Mouse (Mus musculus) retina, postnatal 1 day (tissue): ENCODE measurements around the gene Csad.

Experiments
- DNase-seq: peaks from one replicate; pipeline ENCODE4 v3.0.0-alpha.2; 2012

Gene Csad

DNA sequence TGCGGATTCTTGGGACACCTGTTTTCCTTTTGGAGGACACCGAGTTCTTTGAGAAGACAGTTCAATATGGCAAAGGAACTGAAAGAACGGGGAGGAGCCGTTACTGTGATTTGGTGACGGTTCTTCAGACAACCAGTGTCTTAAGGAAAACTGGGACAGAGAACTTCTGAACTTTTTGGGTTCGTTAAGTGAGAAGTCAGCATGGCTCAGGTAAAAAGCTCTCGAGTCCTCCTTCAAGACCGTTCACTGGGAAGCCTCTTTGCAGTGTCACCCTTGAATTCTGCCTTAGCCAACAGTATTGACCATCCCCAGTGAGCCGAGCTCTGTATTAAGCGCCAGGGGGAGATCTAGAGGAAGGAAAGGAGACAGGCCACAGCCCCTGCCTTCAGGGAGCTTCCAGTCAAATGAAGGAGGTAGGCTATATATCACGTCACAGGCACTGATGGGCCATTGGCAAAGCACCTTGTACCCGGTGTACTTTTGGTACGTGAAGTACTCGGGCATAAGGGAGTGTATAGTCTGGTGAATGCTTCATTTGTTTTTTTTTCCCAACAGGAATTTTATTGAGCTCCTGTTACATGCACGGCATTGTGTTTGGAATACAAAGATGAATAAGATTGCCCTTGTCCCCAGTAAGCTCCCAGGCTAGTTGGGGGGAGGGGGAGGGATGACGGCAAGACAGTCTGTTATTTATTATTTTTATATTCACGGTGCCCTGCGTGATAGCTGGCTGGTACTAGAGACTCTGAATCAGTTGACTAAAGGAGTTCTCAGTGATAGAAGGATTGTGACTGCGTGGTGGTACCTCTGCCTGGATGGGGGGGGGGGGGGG, at the start of gene Csad:
TSS of gene Csad (minus strand) at position 51 of the 832 bp plus-strand sequence.
- DNase-seq, result no peak

DNA sequence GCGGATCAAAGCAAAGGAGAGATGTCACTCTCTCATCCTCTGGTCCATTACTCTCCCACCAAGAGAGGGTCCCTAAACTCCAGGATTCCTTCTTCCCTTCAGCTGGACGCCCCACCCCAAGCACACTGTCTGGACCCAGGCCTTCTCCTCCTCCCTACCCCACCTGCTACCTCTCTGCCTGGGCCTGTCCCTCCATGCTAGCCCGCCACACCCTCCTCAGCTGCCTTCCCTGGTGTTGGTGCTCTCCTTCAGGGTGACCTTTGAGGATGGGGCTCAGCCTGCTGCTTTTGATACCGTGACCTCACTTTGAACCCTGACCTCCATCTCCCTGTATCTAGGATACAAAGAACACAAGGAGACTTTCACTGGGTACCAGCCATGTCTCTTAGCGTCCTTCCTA, 46.0 kb upstream of the Csad start:
- no peak for DNase-seq

DNA sequence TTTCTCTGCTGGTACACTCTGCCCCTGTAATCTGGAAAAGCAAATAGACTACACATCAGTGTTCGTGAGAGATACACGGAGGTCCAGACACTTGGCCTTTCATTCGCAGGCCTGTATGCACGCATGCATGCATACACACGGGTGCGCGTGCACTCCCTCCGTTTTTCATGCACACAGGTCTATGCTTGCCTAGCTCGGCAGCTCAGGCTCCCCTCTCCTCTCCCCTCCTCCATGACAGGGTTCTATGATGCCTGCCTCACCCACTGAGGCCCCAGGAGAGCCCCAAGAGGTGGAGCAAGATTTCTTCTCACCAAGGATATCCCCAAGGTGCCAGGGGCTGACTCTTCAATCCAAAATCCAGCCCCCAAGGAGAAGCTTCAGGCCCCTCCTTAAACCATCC, 45.4 kb upstream of the Csad start:
- no peak for DNase-seq

DNA sequence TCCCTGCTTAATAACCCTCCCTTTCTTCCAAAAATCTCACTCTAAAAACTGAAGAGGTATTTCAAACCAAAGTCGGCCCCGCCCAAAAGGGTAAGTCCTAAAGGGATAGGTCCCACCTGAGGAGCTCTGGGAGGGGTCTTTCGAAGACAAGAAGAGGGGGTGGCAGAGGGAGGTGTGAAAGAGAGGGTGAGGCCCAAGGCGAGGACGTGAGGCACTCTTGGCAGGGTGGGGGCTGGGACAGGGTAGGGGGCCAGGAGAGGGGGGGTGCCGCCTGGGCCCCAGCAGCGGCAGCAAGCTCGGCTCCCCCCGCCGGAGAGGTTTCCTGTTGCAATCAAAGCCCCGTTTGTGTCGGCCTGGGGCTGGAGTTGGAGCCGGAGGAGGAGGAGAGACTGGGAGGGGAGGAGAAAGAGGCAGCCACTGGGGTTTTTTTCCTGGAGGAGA, 44.7 kb upstream of the Csad start:
- peak; percentile 32 for DNase-seq

DNA sequence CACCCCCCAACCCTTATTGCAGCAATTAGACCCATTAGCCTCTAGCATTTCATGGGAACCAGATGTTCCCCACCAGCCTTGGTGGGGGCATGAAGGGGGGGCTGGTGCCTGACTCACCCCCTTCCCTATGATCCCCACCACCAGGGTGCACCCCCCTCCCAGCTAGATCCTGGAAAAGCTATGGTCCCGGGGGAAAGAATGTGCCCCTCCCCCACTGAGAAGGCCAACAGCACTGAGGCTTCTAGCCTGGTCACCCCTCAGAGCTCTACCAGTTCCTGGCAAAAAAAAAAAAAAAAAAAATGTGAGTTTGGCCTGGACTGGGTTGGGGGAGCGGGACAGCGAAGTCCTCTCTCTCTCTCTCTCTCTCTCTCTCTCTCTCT, 44.3 kb upstream of the Csad start:
- no peak for DNase-seq

DNA sequence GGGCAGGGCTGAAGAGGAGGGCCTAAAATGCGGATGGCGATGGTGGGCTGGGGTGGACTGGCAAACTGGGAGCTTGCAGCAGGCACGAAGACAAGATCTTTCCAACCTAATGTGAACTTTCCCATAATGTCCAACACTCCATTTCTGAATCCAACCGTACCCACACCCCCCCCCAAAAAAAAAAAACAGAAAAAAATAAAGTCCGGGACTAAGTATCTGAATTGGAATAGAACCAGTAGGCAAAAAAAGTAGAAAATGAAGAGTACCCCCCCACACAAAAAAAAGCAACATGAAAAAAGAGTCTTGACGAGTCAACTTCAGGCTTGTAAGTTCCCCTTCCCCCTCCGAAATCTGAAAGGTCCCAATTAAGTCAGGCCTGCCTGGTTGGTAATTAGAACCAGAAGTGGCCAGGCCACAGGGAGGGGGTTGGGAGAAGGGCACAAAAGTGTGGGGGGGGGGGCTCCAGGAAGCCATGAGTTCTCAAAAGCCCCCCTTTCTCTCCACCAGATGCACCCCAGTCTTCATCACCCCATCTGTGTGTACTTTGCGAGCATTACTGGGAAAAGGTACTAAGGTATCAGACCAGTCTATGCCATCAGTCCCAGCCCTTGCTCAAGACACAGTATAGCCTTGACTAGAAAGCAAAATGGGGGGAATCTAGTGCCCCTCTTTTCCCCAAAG, 43.7 kb upstream of the Csad start:
- no peak for DNase-seq

DNA sequence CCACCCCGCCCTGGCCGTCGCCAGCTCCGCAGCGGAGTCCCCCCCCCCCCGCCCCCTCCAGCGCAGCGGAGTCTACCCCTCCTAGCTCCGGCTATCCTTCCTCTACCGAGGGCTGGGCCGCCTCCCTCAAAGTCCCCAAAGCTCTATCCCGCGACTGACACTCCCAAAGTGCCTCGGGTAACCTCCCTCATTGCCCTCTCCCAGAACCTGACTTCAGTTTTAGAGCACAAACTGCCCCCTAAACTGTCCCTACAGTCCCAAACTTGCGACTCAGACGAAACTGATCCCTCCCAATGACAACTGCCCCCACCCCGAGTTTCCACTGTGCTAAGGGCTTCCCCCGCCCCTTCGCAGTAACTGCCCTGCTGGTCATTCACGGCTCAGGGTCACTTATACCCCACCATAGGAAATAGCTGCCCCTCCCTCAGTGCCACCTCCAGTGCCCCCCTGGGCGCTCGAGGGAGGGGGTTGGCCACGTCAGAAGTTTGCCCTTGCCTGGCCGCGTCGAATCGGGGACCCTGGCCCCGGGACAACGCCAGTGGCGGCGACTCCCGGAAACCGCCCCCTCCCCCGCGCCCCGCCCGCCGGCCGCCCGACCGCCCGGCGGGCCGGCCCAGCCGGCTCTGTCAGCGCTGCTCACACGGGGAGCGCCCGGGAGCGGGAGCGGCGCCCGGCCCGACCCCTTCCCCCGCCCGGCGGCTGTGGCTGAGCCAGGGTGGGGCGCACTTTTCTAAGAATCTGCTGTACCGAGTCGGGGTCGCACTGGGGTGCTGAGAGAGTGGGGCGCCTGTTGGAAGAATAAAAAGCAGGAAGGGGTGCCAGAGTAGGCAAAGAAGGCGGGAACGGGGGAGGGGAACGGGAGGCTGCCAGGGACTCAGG, 43.0 kb upstream of the Csad start:
- DNase-seq, result peak; percentile 68

DNA sequence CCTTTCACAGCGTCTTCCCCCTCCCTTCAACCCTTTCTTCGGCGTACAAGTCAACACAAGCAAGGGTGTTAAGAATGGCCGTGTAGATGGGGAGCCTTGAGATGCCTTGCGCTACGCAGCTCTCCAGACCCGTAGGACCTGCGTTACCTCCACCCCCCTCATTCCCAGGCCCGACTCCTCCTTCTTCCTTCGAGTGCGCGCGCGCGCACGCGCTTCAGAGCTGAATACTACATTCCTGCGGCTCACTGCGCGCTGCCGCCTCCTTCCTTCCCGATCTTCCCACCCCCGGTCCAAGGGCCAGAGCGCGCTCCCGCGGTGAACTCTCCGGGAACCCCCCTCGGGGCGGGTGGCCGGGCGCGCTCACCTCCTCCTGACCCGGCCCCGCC, 42.3 kb upstream of the Csad start:
- peak; percentile 90 for DNase-seq

DNA sequence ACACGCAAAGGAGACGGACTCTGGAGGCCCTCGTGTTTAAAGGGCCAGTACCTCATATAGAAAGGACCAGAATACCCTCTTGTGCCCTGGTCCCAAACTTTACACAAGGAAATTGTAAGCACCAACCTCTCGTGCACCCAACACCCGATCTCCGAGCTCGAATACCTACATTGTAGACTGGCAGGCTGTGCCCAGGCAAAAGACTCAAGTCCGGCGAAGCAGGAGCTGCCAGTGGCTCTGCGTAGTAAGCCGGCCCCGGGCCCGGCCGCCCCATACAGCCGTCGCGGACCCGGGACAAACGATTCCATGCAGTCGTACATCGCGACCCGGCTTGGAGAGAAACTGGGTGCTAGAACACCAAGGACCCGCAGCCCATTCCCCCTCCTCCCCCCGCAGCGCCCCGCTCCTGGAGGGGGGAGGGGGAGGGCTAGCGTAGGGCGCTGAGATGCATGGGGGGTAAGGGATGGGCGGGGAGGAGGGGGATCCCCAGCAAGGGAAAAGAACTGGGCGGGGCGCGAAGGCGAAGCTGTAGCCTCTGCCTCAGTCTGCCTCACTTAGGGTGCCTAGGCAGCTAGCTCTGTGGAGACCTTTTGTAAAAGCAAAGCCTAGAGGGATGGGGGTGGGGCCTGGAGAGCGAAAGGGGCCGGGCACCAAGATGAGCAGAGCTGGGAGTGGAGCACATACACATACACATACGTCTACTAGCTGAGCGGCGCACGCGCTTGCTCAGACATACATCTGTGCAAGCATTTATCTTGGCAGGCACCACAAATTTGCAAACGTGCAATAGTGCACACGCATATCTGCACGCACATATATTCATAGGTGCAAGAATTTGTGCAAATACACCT, 41.6 kb upstream of the Csad start:
- peak; percentile 76 for DNase-seq

DNA sequence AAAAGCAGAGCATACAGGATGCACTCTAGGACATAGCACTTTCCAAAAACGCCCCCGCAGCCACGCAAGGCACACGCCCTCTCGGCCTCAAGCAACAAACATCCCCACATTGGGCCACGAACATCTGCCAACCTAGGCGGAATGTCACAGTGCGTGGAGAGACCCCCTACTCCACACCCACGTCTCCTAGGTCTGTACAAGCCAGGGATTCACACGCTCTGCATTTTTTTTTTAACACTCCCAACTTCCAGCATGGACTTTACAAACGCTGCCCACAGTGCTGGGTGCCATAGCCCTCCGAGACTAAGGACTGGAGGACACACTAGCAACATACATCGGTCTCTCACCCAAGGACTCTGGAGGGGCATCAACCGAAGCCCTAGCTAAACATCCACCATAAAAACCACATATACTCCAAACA, 40.9 kb upstream of the Csad start:
- DNase-seq, result no peak

DNA sequence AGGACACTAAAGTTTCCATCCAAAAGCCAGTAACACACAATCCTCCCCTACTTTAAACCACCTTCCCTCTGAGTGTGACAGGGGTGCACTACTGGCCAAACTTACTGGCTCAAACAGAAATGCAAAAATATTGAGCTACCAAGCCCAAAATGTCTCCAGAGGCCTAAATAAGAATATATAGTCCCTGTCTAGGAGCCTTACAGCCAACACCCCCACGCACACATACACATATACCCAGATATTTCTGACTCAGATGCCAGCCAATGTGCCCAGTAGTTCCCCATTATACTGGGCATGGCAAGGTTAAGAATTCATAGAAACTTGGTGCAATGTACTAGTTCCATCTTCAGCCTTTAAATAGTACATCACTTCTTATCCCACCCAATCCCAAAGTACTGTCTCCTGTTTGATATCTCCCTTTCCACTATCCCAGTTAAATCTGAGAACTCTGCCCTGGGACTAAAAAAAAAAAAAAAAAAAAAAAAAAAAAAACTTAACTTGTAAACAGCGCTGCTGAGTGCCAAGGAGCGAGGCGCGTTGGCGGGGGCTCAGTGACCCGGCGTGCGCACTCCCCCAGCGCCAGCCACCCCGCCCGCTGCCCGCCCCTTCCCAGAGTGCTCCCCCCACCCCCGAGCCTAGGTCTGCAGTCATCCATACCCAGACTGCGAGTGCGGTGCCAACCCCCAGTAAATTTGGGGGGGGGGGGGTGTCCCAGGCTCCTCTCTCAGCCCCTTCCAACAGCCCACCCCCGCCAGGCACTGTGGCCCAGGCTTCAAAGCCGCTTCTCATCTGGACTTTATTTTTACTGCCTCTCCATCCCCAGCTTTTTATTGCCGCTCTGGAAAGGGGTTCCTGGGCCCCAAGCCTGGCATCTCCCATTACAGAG, 40.0 kb upstream of the Csad start:
- no peak for DNase-seq

DNA sequence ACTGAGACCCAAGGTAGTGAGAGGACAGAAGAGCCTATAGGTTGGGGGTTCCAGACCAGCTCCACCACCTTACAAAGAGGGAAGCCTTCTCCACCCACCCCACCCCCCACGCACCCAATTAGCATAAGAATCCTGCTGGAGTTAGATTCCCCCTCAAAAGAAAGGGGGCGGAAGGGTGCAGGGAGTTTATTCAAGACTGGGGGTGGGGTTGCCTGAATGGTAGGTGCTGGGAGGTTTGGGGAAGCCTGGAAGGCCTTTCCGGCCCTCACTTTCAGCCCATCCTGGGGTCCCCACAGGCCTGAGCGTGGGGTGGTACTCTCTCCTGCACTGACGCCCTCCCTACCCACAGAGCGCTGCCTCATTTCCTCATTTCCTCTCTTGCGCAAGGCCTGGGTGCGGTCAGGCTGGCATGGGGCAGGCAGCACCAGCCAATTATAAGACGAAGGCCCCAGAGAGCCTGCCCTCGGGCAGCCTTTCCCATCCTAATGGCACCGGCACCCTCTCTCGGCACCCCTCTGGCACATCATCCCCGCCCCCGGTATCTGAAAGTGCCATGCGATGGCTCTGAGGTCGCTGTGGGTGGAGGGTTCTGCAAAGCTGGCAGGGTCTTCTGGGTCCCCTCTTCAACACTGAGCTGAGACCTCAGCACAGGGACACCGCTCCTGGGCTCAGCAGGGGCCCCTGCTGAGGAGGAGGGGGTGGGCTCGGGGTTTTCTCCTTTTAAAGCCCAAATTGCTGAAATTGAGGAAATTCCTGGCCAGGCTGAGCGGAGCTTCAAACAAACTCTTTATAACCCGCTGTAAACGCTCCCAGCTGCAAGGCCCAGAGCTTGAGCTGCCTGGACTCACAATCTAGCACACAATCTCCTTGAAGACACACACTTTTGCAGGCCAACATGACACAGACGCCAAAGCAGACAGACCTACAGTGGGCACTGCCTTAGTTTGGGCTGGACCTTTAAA, 39.0 kb upstream of the Csad start:
- no peak for DNase-seq

DNA sequence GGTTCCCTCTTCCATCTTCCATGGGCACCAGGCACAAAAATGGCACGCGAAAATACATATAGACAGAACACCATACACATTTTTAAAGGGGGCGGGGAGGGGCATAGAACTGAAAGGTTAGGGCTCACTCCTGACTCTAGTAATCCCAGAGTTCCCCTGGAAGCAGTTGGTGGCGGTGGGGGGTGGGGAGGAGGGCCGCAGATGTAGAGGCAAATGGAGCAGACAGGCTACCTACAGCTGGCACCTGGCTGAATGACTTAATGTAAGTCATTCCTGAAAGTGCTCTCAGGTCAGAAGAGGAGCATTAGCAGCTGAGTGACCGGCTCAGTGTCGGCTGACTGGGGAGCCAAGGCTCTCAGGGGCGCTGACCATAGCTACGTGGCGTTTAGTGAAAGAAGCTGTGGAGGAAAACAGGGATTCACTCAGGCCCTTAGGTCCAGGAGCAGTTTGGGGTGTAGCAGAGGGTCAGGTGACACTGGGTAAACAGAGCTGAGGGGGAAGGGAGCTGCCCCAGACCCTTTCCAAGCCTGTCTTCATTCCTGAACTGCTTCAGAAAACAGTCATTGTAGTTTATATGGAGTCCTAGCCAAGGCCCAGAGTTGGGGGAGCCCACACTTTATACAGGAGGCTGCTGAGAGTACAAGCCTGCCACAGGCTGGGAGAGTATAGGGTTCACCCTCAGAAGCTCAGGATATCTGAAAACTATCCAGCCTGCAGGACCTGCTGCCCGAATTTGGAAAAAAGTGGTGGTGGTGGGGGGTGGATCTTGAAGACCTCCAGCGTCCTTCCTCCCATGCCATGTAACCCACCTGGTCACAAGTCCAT, 38.1 kb upstream of the Csad start:
- no peak for DNase-seq

DNA sequence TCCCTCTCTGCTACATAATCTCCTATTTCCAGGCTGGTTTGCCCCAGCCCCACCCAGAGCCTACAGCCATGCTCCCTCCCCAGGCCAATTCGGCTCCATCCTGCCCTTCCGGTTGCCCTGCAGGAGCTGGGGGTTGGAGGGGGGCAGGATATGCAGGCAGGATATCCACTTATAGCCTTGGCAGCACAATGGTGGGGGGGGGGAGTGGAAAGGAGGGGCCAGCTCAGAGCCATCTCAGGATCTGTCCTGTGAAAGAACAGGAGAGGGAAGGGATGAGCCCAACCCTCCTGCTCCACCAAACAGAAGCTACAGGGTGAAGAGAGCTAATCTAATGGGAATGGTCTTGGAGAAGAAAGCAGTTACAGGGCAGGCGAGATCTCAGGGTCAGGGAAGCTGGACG, 36.1 kb upstream of the Csad start:
- no peak for DNase-seq

DNA sequence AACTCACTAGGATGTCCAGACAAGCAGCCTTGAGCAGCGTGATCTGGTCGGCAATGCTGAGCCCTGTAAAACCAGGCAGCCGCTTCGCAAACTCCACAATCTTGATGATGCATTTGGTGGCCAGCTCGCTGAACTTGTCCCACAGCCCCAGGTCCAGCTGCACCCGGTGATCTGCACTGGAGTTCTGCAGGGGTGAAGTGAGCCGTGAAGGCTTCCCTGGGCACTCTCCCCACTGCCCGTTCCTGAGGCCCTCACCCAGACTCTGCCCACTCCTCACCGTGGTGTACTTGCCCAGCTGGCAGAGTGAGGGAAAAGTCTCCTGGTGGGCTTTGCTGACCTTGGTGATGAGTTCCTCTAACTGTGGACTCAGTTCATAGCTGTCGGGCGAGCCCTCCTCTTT, 35.3 kb upstream of the Csad start:
- no peak for DNase-seq

DNA sequence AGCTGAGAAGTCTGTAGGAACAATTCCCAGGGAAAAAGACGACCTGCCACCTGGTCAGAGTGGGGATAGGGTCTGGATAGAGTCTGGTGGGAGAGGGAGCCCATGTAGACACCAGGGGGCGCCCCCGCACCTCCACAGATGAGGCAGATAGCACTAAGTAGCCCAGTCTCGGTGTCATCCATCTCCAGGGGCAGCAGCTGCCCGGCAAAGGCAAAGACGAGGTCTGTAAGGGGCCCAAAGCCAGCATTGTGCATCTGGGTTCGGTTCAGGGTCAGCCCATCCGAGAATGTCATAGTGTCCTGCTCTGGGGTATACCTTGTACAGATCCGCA, 34.7 kb upstream of the Csad start:
- peak; percentile 89 for DNase-seq

DNA sequence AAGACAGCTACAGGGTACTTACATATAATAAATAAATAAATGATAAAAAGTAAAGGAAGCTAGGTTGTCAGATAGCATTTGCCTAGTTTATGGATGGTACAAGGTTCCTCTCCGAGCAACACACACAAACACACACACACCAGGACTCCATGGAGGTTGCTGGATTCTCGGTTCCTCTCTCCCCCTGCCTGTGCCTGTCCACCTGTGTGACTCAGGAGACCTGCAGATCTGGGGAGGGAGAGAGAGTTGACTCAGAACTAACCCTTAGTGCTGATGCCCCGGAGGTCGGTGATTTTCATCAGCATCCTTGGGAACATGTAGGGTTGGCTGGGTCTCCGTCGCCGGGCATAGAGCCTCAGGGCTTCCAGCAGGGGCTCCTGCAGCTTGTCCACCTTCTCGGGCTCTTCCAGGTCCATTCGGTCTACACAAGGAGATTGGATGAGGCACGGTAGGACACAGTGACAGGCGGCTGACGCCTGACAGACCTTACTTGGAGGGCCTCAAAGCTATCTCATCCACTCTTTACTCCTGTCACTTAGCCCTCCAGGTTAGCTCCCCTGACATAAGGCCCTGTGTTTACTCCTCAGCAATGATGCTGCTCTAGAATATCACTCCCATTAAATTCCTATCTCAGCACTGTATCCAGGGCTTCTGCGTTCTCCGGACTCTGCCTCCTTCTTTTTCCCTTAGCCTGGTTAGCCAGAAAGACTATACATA, 34.2 kb upstream of the Csad start:
- no peak for DNase-seq

DNA sequence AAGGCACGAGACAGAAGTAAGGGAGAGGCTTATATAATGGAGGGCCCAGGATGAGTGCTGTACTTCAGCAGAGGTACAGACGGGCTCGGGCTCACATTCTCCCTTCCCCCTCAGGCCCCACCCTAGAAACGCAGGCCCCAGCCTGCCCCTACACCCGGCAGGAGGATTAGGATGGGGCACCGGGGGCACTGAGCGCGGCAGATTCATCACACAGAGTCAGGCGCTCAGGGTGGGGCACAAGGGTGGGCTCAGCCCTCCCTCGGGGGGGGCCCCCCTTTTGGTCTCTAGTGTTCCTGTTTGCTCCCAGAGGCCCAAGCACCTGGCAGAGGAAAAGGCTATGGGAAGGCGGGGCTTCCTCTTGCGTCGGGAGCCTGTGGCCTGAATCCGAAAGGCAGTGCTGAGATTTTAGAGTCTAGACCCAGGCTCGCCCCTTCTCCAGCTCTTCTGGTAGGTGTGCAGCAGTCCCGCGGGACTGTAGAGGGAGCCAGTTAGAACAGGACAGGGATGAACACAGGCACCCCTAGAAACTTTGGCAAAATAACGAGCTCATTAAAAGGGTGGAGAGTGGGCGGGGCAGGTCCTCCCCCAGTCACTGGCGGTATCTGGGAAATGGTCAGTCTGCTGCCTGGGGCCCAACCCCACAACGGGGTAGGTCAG, 31.0 kb upstream of the Csad start:
- peak; percentile 72 for DNase-seq
